Mouse (Mus musculus) embryonic facial prominence, embryonic 14.5 days (tissue): Measurements from ENCODE around the gene 4930402F06Rik. TPM values are rescaled to one million over a fixed set of nuclear protein-coding genes. Genes with fewer than 3 reads are reported as not detected.

Experiments
- ATAC-seq: fragments of 200-750 bp; cut with Nextera tagmentation; 2 replicates; pipeline ENCODE4 v1.8.0; 2017; ENCODE audit warnings: low read depth, moderate number of reproducible peaks, moderate TSS enrichment
- DNase-seq: peaks from one replicate; pipeline ENCODE4 v3.0.0-alpha.2; 2015; ENCODE audit warnings: low spot score
- H3K27ac ChIP-seq: fragments of 300-500 bp; sonication (generic); replicated peaks from 2 replicates; pipeline ENCODE4 v1.5.1; 2014; ENCODE audit warnings: low read depth, mild to moderate bottlenecking, low read length, moderate library complexity
- H3K27me3 ChIP-seq: fragments of 300-500 bp; sonication (generic); replicated peaks from 2 replicates; pipeline ENCODE4 v1.6.1; 2014; ENCODE audit warnings: low read length; ENCODE audit not compliant: control insufficient read depth, insufficient read depth
- H3K36me3 ChIP-seq: fragments of 300-500 bp; sonication (generic); 2 replicates; pipeline ENCODE4 v1.6.1; 2014; ENCODE audit warnings: low read length, mixed read lengths; ENCODE audit not compliant: control insufficient read depth, insufficient read depth
- H3K4me1 ChIP-seq: fragments of 300-500 bp; sonication (generic); 2 replicates; pipeline ENCODE4 v1.6.1; 2014; ENCODE audit warnings: antibody characterized with exemption, low read length; ENCODE audit not compliant: control insufficient read depth, insufficient read depth
- H3K4me2 ChIP-seq: fragments of 300-500 bp; sonication (generic); 2 replicates; pipeline ENCODE4 v1.6.1; 2014; ENCODE audit warnings: low read depth, mild to moderate bottlenecking, low read length, moderate library complexity, mixed read lengths
- H3K4me3 ChIP-seq: fragments of 300-500 bp; sonication (generic); 2 replicates; pipeline ENCODE4 v1.5.1; 2014; ENCODE audit warnings: low read depth, mild to moderate bottlenecking, low read length
- H3K9ac ChIP-seq: fragments of 300-500 bp; sonication (generic); 2 replicates; pipeline ENCODE4 v1.6.1; 2014; ENCODE audit warnings: low read depth, mild to moderate bottlenecking, low read length, moderate library complexity, mixed read lengths
- H3K9me3 ChIP-seq: fragments of 300-500 bp; sonication (generic); 2 replicates; pipeline ENCODE4 v1.6.1; 2016; ENCODE audit warnings: low read length; ENCODE audit not compliant: control insufficient read depth
- WGBS: fragments of 180-500 bp; shearing (Covaris S2); extraction: QIAGEN DNeasy Blood & Tissue Kit; methylation state at CpG from one replicate; pipeline ENCODE4 v1.1.7; 2014; 5-methylcytosine and 5-hydroxymethylcytosine counted together
- polyA plus RNA-seq: library from polyadenylated mRNA; unstranded; fragments of >200 nt; fragmentation: Nextera tagmentation; extraction: Ambion mirVana; gene quantifications from 2 replicates; pipeline ENCODE4 v1.2.1, GENCODE M21; 2014

The 4930402F06Rik gene
- not detected in 2 replicates for polyA plus RNA-seq

- H3K27me3 ChIP-seq: no peaks in the 10 kb centered on the region
- H3K4me1 ChIP-seq: no peaks in the 10 kb centered on the region
- no peak within 1 kb of the TSS for H3K27ac ChIP-seq
- ATAC-seq: no peak
- peak; percentile 48 for DNase-seq
- H3K4me2 ChIP-seq: no peak within 1 kb of the TSS
- H3K9me3 ChIP-seq: no peaks in the 10 kb centered on the region
- H3K4me3 ChIP-seq: no peak within 1 kb of the TSS
- WGBS: 54% methylated on average over 5 of the region's 5 CpGs
- H3K9ac ChIP-seq: no peak within 1 kb of the TSS
- H3K36me3 ChIP-seq: no peaks in the 10 kb centered on the region
Observed at GRCm38 (mm10) chr2:35397096-35397495, at the start of gene 4930402F06Rik. TSS of gene 4930402F06Rik (minus strand) at chr2:35397175.

GRCm38 (mm10) chr2:35446300-35446699 is 49.3 kb upstream of the 4930402F06Rik start:
- H3K27ac ChIP-seq: 0 out of 2 replicates have a peak overlapping the region, but pooled peaks have one; percentile 45
- no peak overlapping the region for H3K4me2 ChIP-seq
- no peak overlapping the region for H3K9ac ChIP-seq
- no peaks in the 10 kb centered on the region for H3K36me3 ChIP-seq
- H3K9me3 ChIP-seq: no peaks in the 10 kb centered on the region
- DNase-seq (no peak), ATAC-seq (no peak)
- no peak overlapping the region for H3K4me3 ChIP-seq
- H3K27me3 ChIP-seq: no peaks in the 10 kb centered on the region
- 81% methylated on average over 5 of the region's 5 CpGs for whole genome bisulfite sequencing
- H3K4me1 ChIP-seq: peaks cover 49% of the 10 kb centered on the region

- H3K36me3 ChIP-seq: no peaks in the 10 kb centered on the region
- H3K4me1 ChIP-seq: peaks cover 49% of the 10 kb centered on the region
- H3K27ac ChIP-seq: peak overlapping the region; percentile 59; the same call in 1 of the 2 replicates
- ATAC-seq (no peak), DNase-seq (peak; percentile 69)
- WGBS: 65% methylated on average over 7 of the region's 7 CpGs
- H3K9ac ChIP-seq: no peak overlapping the region
- H3K27me3 ChIP-seq: no peaks in the 10 kb centered on the region
- no peaks in the 10 kb centered on the region for H3K9me3 ChIP-seq
- H3K4me3 ChIP-seq: no peak overlapping the region
- 0 out of 2 replicates have a peak overlapping the region, but pooled peaks have one; percentile 16 for H3K4me2 ChIP-seq
Observed at GRCm38 (mm10) chr2:35445610-35446009, 48.6 kb upstream of the 4930402F06Rik start.

GRCm38 (mm10) chr2:35444764-35445262 is 47.8 kb upstream of the 4930402F06Rik start:
- Histone ChIP-seq H3K9ac (0 out of 2 replicates have a peak overlapping the region, but pooled peaks have one; percentile 1), H3K36me3 (no peaks in the 10 kb centered on the region), H3K4me2 (peak overlapping the region; percentile 16), H3K9me3 (no peaks in the 10 kb centered on the region), H3K27ac (peak overlapping the region; percentile 59; the same call in 1 of the 2 replicates), H3K4me1 (peaks cover 49% of the 10 kb centered on the region), H3K27me3 (no peaks in the 10 kb centered on the region), H3K4me3 (no peak overlapping the region)
- ATAC-seq (no peak), DNase-seq (no peak)
- WGBS: 51% methylated on average over 6 of the region's 6 CpGs

- Histone ChIP-seq H3K9ac (0 out of 2 replicates have a peak overlapping the region, but pooled peaks have one; percentile 1), H3K4me3 (no peak overlapping the region), H3K27me3 (no peaks in the 10 kb centered on the region), H3K36me3 (no peaks in the 10 kb centered on the region), H3K4me1 (peaks cover 49% of the 10 kb centered on the region), H3K27ac (peak overlapping the region; percentile 54), H3K4me2 (peak overlapping the region; percentile 16), H3K9me3 (no peaks in the 10 kb centered on the region)
- DNase-seq (no peak), ATAC-seq (no peak)
- WGBS: 49% methylated on average over 16 of the region's 16 CpGs
Observed at GRCm38 (mm10) chr2:35443981-35444763, 47.2 kb upstream of the 4930402F06Rik start.

- Histone ChIP-seq H3K4me3 (no peak overlapping the region), H3K4me1 (peaks cover 43% of the 10 kb centered on the region), H3K27ac (no peak overlapping the region), H3K9ac (no peak overlapping the region), H3K9me3 (no peaks in the 10 kb centered on the region), H3K4me2 (no peak overlapping the region), H3K36me3 (no peaks in the 10 kb centered on the region), H3K27me3 (no peaks in the 10 kb centered on the region)
- ATAC-seq: no peak
- DNase-seq: no peak
- WGBS: 74% methylated on average over 5 of the region's 5 CpGs
Observed at GRCm38 (mm10) chr2:35443325-35443724, 46.4 kb upstream of the 4930402F06Rik start.

- no peak for DNase-seq
- WGBS: 85% methylated on average over 6 of the region's 6 CpGs
Observed at GRCm38 (mm10) chr2:35442079-35442478, 45.1 kb upstream of the 4930402F06Rik start.

GRCm38 (mm10) chr2:35441419-35441818 is 44.4 kb upstream of the 4930402F06Rik start:
- H3K4me1 ChIP-seq: peaks cover 28% of the 10 kb centered on the region
- no peaks in the 10 kb centered on the region for H3K27me3 ChIP-seq
- H3K9ac ChIP-seq: no peak overlapping the region
- ATAC-seq (no peak), DNase-seq (no peak)
- WGBS: 72% methylated on average over 6 of the region's 6 CpGs
- no peak overlapping the region for H3K4me2 ChIP-seq
- no peaks in the 10 kb centered on the region for H3K36me3 ChIP-seq
- no peak overlapping the region for H3K27ac ChIP-seq
- no peaks in the 10 kb centered on the region for H3K9me3 ChIP-seq
- no peak overlapping the region for H3K4me3 ChIP-seq

More at GRCm38 (mm10) chr2:35442079-35442478, 45.1 kb upstream of the 4930402F06Rik start:
- no peak overlapping the region for H3K4me2 ChIP-seq
- H3K27ac ChIP-seq: no peak overlapping the region
- no peaks in the 10 kb centered on the region for H3K36me3 ChIP-seq
- H3K9ac ChIP-seq: no peak overlapping the region
- H3K9me3 ChIP-seq: no peaks in the 10 kb centered on the region
- ATAC-seq: no peak
- H3K4me1 ChIP-seq: peaks cover 32% of the 10 kb centered on the region
- H3K4me3 ChIP-seq: no peak overlapping the region
- no peaks in the 10 kb centered on the region for H3K27me3 ChIP-seq
